Mouse (Mus musculus) c-Kit-negative CD71-positive TER-119-positive erythroid progenitor cells, embryonic 14.5 days (primary cell): ENCODE measurements around the gene Dock6.
"Not testable (repeated sequence)": the region's sequence is repeated elsewhere in the genome, so short reads cannot be mapped to it uniquely, and the experiment has no call there.

ENCODE experiments used
- DNase-seq: peaks from one replicate; pipeline ENCODE4 v3.0.0-alpha.2; 2013; ENCODE audit warnings: low read depth, low spot score

The Dock6 gene

DNA sequence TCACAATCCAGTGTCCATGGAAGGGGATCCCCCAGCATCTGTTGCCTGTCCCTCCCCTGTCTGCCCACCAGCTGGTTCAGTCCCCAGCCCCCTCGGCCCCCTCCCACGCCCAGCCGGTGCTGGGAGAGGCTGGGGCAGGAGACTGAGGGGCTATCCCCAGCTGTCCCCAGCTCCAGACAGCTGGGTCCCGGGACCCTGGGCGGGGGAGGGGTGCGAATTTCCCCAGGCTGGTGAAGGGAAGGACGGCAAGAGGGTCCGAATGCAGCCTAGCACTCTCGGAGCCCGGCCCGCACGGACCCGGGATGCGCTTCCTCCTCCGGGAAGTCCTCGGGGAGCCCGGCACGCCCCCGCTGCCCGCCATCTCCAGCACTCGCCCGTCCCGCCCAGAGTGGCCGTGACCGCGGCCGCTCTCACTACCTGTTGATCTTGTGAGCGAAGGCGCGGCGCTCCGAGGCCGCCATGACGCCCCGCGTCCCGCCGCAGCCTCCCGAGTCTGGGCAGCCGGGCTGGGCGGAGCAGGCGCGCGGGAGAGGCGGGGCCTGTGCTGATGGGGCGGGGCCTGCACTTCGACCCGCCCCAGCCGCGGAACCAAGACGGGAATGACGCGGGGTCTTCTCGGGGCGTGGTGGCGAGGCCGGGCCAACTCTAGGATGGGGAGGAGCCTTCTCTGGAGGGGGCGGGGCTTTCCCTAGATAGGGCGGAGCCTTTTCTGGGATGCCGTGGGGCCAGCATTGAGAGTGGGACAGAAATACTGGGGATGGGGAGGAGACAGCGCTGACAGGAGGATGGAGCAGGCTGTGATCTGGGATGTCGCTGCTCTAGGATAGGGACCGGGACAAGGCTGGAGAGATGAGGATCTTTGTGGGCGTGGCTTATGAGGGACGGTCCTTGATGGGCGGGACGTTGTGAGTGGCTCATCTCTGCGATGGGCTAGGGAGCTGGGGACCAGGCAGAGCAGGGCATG, at the start of gene Dock6:
Gene Dock6 (minus strand): TSS at position 508 of the 964 bp plus-strand sequence.
- DNase-seq, result peak; percentile 43

- peak; percentile 35 for DNase-seq
Measured at GRCm38 (mm10) chr9:21901223-21901820, 48.9 kb upstream of the Dock6 start.

- DNase-seq, result no peak
Measured at GRCm38 (mm10) chr9:21889229-21889628, 36.8 kb upstream of the Dock6 start.

- DNase-seq, result no peak
Measured at GRCm38 (mm10) chr9:21876601-21877000, 24.2 kb upstream of the Dock6 start.

DNA sequence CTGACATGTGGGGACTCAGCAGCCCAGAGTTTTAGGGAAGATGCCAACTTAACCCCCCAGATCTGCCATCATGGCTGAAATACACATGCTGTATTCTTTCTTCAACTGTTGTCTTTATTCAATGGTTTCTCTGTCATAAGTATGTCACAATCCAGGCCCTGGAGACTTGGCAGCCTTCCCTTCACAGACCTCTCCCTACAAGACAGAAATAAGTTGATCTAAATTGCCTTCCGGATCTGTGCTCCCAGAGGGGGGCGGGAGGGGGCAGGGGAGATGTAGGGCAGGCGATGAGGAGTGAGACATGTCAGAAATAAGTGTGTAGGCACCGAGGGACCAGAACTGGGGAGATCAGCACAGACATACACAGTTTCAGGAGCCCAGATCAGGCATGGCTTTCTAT, 19.8 kb upstream of the Dock6 start:
- DNase-seq, result no peak

DNA sequence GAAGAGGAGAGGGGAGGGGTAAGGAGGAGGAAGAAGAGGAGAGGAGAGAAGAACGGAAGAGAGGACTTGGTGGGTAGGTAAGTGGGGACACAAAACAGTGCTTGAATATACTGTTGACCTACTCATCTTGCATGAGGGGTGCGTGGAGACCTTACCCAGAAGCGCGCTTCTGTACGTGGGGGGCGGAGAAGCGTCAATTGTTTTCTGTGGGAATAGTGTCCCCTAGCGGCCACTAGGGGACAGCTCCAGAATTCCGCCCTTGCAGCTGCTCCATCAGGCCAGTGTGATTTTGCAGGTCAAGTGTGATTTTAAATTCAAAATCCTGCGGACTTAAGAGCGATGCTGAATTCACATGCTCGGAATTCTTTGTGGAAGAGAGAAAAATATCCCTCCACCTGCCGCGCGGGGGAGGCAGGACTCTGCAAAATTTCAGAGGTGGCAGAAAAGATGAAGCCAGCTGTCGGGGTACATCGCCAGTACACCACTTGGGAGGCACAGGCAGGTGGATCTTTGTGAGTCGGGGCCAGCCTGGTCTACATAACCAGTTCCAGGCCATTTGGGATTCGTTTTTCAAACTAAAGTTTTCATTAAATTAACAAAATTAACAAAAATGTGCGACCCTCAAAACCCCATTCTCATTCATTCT, 18.6 kb upstream of the Dock6 start:
- peak; percentile 6 for DNase-seq

- DNase-seq, result peak; percentile 16
Measured at GRCm38 (mm10) chr9:21869290-21869689, 16.9 kb upstream of the Dock6 start.

DNA sequence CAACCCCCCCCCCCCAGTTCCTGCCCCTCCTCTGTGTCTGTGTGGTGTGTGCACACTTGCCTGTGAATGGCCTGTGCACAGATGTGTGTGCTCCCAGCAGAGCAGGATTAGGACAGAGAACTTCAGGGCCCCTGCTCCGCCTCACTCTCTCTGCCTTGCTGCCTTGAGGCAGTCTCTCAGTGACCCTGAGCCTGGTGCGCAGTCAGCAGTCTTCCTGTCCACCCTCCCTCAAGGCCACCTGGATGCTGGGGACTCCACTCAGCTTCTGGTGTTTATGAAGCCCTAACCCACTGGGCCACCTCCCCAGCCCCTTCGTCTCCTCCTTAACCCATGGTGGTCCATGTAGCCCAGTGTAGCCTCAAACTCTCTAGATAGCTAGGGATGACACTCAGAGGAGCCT, 15.3 kb upstream of the Dock6 start:
- no peak for DNase-seq

- DNase-seq, result no peak
Measured at GRCm38 (mm10) chr9:21866641-21867040, 14.2 kb upstream of the Dock6 start.

GRCm38 (mm10) chr9:21865673-21866398, 13.4 kb upstream of the Dock6 start:
- no peak for DNase-seq

DNA sequence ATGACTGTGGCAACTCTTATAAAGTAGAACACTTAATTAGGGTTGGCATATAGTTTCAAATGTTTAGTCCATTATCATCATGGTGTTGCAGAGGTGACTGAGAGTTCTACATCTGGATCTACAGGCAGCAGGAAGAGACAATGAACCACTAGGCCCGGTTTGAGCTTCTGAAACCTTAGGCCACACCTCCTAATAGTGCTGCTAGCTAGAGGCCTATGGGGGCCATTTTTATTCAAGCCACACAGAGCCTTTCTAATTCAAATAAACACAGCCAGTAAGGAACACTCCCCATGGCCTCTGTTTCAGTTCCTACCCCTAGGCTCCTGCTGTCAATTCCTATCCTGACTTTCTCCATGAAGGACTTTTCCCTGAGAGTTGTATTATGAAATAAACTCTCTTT, 9.7 kb upstream of the Dock6 start:
- DNase-seq, result no peak

- DNase-seq, result not testable (repeated sequence)
Measured at GRCm38 (mm10) chr9:21860349-21860748, 7.9 kb upstream of the Dock6 start.

DNA sequence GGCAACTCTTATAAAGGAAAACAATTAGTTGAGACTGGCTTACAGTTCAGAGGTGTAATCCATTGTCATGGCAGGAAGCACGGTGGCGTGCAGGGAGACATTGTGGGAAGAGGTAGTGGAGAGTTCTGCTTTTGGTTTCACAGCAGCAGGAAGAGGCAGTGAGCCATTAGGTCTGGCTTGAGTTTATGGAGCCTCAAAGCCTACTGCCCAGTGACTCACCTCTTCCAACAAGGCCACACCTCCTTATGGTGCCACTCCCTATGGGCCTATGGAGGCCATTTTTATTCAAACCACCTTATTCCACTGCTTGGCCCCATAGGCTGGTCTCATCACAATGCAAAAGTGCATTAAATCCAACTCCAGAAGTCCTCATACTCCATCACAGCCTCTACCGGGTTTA, 7.2 kb upstream of the Dock6 start:
- DNase-seq, result no peak

DNA sequence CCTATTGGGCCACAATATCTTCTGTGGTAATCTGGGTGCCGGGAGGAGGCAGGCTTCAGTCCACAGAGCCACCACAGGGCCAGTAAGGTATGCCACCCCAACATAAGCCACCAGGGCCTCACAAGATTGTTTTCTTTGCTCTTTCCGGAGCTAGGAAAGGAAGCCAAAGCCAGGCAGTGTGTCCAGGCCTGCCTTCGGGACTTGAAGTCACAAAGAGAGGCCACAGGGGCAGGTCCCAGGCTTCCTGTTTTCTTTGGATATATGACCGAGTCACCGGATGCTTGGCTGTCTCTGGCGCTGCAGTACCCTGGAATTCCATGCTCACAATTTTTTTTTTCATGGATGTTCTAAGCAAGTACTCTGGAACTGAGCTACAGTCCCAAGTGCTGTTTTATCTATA, 5.6 kb upstream of the Dock6 start:
- no peak for DNase-seq

DNA sequence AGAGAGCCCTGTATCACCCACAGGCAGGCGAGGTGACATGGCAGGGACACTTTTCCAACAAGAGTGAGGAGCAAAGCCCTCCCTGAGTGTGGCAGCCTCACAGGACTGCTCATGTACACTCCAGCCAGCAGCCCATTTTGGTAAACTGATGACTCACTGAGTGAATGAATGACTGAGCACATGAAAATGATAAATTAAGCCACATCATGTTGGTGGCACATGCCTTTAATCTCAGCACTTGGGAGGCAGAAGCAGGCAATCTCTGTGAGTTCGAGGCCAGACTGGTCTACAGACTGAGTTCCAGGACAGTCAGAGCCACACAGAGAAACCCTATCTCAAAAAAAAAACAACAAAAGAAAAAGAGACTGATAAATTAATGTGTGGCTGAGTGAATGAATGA, 5.1 kb upstream of the Dock6 start:
- no peak for DNase-seq

DNA sequence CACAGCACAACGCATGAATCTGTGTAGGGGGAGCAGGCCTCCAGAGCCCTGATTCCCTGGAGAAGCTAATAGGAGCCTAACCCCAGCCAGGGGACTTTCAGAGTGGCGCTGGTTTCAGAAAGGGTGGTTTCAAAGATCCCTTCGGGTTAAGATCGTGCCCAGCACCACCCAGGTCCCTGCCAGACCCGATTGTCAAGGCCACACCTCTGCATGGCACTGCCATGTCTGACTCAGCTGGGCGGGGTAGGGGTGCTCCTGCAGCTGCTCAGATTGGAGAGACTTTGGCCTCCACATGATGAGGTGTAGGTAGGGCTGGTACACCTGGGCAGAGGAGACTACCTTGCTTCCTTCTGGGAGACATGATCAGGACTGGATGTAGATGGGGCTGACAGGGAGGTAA, 2.5 kb upstream of the Dock6 start:
- no peak for DNase-seq

- DNase-seq, result no peak
Measured at GRCm38 (mm10) chr9:21853961-21854360, 1.5 kb upstream of the Dock6 start.

DNA sequence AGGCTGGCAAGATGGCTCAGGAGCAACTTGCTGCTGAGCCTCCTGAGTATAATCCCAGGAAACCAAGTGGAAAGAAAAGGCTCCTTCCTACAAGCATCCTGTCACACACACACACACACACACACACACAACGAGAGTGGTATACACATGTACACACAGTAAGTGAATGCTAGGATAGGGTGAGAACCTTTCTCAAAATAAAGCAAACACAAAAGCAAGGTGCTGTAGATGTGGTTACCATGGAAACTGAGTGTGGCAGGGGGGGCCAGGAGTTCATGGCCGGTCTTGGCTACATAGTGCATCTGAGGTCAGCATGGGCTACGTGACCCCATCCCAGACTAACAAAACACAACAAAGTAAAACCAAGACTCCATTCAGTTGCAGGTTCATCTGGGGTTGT, 1.4 kb downstream of the Dock6 start:
- DNase-seq, result no peak

DNA sequence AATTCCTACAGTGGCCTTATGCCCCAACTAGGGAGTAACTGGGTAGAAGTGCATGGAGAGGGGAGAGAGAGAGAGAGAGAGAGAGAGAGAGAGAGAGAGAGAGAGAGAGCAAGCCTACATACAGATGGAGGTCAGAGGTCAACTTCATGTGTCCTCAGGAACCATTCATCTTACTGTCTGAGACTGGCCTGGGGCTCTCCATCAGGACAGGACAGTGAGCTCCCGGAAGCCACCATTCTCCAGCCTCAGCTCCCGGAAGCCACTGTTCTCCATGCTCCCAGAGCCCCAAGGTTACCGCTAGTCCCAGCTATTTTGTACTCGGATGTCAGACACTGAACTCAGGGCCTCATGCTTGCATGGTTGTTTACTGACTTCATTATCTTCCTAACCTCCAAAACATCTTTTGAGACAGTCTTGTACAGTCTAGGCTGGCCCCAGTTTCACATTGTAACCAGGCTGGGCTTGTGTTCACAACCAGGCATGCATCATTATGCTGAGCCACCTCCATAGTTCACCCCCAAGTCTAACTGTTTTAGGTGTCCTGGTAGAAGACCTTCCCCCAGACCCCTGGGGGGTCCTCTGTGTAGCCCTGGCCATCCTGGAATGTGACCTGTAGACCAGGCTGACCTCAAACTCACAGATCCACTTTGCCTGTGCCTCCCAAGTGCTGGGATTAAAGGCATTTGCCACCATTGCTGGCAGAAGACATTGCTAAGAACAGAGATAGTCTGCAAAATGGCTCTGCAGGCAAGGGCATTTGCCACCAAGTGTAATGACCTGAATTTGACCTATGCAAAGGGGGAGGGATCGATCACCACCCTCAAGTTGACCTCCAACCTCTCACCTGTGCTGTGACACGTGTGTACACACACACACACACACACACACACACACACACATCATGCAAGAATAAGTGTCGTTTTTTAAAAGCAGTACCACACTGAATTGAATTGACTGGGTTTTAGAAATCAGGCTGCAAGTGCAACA, 2.5 kb downstream of the Dock6 start:
- no peak for DNase-seq

DNA sequence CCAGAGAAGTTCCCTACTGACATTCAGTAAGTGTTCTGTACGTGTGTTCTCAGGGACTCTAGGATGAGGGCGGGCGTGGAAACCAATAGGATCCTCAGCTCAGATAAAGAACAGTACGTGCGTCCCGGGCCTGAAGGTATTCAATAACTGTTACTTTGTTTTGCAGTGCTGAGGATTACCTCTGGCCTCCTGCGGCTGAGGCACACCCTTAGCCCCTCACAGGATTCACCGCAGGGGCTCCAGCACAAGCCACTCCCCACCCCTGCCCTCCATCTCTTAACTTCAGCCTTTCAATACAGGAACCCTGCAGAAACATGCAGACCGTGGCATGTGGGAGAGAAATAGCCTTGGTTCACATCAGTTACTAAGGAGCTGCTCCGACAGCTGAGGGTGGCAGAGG, 4.5 kb downstream of the Dock6 start:
- DNase-seq, result no peak

- no peak for DNase-seq
Measured at GRCm38 (mm10) chr9:21847425-21847824, 5.0 kb downstream of the Dock6 start.
